Mouse (Mus musculus) cerebellum, adult 9-10 months (tissue): ENCODE data around the gene Ankrd33b.

Experiments used
- DNase-seq: peaks from one replicate; pipeline ENCODE4 v3.0.0; 2022

The Ankrd33b gene

DNA sequence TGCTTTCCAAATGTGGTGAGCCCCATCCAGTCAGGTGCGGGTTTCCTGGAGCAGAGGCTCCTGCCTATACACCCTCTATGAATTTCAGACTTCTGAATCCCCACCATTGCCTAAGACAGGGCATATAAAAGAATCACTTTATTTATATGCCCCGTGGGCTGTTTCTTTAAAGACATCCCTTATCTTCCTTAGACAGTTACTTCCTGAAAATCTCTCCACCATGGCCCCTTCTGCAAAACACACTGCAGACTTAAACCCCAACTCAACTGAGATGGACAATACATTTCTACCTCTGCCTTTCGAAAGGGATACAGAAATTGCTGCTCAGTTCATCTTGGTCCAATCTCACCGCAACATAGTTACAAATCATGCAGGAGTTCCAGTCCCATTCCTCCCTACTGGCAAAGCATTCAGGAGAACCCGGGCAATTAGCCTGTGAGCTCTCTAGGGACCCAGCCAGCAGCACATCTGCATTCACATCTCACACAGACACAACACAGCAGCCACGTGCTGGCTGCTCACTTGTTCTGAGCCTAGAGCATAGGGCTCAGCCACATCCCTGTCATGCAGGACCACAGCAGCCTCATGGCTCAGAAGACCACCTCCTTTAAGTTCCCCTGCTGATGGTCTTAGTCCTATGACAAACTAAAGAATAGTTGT lies 68.1 kb downstream of the Ankrd33b start:
- DNase-seq = no peak

DNA sequence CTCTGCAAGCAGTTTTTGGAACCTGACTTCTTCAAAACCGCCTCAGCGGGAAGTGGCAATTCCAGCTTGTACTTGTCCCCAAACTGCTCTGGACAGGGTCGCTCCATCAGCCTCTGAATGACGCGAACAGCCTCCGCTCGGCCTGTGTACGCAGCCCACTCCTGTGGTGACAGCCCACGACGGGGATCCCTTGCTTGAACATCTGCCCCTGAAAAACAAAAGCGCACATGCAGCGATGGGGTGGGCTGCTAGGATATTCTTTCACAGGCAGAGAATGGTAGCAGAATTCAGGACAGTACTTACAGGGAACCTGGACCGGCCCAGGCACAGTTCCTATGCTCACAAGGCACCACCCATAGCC lies 69.8 kb downstream of the Ankrd33b start:
- DNase-seq = no peak

DNA sequence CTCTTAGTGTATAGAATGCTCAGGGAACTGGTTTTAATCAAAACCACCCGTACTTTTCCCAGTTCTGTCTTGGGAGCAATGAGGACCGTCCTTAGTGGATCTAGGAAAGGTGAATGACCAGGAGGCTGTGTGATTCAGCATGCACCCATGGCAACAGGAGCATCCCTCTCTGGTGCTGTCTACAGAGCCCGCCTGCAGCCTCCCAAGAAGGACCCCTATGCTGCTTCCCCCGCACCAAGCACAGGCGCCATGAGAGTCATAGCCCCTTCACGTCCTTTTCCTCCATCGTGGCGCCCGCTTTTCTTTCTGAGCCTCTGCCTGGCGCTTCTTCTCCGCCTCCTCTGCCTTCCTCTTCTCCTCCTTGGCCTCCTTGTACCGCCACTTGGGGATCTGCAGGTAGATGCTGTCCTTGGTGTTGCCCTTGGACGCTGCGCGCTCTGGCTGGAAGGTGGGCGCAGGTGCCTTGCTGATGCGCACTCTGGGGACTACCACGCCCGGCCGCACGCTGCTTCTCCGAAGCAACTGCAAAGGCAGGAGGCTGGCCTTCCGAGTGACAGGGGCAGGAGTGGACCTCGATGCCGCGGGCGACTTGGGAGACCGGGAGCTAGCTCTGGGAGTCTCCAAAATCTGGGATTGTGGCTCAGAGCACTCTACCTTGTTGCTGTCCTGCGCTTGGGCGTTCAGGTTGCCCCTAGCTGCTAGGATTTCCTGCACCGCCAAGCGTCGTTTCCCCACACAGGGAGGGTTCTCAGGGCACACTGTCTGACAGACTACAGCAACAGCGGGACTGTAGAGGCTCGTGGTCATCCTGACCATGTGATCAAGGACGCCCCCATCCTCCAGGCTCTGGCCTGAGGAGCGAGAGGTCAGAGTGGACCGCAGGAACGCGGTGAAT lies 70.4 kb downstream of the Ankrd33b start:
- DNase-seq = no peak

DNA sequence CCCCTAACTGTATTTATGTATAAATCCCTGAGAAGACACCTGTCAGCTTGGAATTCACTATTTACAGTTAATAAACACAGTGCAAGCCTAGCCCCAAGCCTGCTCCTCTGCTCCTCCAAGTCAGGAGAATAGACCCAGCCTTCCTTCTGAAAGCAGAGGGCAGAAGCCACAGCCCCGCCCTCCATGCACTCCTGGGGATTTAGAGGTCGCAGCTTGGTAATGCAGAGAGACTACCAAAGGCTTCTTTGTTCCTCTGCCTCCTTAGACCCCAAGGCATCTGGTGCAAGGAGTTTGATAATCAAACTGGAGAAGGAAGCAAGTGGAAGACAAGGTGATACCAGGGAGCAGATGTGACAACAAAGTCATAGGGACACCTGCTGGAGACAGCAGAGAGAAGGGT lies 73.2 kb downstream of the Ankrd33b start:
- no peak for DNase-seq

DNA sequence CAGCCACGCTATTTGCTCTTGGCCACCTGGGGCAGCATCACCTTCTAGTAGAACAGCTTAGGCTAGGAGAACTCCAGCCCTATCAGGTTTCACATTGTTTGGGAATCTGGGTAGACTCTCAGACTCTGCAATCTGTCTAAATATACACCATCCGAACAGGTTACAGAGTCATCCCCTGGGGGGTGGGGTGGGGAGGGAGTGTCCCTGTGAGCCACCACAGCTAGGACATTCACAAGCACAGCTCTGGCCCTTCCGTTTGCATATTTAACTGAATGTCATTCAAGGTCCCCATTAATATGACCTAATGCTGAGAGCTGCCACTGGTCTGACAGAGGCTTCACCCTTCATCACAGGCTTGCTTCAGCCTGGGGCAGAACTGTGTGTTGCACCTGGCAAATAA lies 74.9 kb downstream of the Ankrd33b start:
- DNase-seq = no peak

DNA sequence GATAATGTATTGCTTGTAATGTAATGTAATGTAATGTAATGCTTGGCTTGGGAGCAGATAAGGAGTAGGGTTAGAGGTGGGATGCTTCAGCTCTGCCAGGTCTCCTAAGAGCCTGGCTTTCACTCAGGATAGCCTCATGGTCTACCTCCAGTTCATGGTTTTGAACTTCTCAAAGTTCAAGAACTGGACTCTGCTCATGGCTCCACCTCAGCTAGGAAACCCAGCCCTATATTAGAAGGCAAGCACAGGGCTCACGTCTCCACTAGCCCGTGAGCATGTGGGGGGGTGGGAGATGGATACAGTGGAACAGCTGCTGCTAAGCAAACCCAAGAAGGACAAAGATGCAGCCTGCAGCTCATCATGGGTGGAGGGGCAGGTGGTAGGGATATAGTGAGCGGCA lies 81.8 kb downstream of the Ankrd33b start:
- no peak for DNase-seq

DNA sequence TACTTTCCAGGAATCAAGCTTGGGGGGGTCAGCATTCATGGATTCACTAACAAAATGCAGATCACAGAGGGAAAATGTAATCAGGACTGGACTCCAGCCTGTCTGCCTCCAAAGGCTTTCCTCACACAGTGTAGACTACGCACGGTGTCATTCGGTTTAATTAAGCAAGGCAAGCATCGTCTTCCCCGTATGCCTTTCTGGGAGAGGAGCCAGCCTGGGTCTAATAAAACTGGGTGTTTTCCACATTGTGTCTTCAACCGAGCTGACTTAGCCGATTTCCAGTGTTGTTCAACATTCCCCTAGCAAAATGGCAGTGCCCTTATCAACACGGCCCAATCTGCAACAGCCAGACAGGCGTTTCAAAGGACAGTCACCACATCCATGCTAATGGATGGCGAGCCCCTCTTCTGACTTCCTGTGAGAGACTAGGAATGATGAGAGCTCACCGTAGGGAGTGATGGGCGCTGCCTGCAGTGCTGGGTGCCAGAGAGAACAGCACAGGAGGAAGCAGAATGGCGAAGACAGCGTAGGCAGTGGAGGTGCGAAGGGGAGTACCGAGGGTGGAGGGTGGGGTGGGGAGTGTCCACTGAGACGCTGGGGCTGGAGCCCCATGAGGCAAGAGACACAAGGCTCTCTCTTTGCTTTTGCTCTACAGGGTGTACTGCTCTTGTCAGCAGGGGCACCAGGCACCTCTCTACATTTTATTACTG lies 82.4 kb downstream of the Ankrd33b start:
- peak; percentile 36 for DNase-seq

DNA sequence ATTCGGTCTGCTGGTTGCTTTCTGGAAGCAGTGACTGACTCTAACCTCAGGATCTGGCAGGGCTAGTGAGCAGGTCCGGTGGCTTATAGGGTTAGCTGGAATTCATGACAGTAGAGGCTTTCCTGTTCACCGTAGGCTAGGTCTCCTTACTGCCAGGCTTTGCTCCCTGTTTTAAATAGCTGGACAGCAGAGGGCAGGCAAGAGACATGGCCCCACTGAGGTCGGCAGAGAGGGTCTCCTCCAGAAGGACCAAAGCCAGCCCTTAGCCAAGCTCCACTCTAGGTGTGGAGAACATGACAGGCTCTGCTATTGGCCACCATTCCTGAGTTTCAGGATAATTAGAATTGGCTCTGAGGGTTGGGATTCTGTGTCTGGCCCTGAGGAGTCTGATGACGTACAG lies 83.4 kb downstream of the Ankrd33b start:
- no peak for DNase-seq

DNA sequence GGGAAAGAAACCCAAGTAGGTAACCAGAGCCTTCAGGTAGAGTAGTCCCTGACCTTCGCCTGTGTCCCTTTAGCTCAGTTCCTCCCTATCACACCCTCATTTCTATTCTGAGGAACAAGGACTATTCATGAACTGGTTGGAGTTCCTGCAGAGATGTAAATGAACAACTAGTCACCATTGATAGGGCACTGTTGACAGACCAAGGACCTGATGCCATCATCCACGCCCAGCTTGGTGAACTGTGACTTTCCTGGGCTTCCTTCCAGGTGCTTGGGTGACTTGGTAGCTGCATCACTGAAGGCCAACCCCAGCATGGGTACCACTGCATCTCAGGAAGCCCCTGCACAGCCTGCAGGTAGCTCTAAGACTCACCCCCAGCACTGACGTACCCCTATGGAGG lies 85.2 kb downstream of the Ankrd33b start:
- DNase-seq = no peak

DNA sequence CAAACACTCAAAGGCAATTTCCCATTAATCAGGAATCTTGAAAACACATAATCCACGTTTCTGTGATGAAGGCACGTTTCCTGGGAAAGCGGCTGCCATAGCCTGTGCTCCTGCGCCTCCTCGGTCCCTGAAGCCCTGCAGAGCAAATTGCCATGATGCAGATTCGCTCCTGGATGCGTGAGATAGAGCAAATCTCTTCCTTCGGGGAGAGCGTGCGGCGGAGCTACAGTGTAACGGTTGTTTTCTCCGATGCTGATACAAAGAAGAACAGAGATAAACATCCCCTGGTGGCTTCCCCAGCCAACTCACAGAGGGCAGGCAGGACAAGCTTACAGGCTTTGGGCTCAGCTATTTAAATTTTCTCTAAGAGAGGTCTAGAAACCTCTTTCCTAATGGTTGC lies 85.7 kb downstream of the Ankrd33b start:
- DNase-seq = no peak

DNA sequence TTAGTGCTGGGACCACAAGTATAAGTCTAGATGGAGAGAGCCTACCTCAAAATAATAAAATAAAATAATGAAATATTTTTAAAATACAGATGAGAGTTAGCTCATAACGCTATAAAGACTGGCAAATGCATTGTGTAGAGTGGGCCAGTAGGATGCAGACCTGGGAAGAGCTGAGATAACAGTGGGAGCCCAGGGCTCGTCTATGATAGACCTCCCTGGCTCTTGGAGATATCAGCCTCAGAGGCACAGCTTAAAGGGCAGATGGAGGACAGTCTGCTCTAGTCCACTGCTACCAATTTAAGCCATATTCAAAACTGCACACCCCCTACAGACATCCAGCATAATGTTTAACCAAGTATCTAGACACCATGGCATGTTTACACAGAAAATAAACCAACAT lies 86.8 kb downstream of the Ankrd33b start:
- DNase-seq = no peak

DNA sequence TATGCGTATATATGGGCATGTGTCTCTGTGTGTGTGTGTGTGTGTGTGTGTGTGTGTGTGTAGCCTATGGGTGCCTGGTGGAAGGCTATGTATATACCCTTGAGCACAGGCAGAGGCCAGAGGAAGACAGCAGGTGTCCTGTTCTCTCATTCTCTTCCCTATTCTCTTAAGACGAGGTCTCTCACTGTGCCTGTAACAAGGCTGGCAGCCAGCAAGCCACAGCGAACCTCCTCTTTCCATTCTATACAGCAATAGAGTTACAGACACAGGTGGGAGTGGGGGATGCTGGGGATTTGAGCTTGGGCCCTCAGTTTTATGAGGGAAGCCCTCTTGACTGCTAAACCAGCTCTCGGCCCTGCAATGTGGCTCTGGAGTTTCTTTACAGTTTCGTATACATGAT lies 87.5 kb downstream of the Ankrd33b start:
- no peak for DNase-seq

DNA sequence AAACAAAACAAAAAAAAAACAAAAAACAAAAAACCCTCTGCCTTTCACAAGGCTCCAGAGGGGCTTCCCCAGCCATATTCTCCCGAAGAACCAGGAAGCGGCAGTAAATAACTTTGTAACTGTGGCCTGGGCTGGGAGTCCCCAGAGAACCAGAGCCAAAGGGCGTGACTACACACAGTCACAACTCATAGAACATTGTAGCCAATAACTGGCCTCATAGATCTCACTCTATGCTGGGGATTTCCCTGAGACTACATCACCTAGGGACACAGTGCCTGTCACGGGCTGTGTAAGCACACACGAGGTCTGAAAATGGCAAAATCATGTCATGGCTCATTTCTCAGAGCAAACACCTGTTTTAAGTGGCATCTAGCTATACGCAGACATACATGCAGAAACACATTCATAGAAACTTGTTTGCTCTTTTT lies 87.9 kb downstream of the Ankrd33b start:
- DNase-seq = no peak

DNA sequence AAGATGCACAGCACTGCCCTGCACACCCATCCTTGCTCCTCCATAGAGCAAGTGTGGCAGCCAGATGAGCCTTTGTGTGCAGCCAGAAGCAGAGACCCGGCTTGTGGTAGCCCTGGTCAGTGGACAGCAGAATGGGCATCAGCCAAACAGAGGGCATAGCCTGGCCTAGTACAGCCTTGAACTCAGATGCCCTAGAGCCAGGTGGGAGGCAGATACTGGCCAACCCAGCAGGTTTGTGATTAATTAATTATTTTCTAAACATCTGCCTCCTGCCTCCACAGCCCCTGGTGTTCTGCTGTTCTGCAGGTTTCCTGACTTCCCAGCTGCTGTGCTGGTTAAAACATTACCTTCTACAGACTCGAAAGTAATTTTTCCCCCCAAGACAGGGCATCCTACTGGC lies 88.4 kb downstream of the Ankrd33b start:
- DNase-seq = no peak

DNA sequence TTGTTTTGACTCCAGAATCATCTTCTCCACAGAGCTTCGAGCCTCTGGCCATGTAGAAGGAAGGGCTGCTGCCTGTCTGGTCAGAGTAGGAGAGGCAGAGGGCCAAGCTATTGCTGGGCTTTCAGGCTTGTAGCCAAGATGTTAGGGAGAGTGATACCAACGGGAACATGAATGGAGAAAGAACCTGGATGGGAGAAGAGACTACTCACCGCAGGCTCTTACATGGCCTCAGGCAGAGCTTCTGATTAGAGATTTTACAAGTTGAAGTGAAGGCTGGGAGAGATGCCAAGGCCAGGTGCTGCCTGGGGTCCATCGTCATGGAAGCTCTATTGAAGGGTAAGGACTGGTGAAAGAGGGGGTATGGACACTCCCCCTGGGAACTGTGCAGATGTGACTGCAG lies 89.4 kb downstream of the Ankrd33b start:
- no peak for DNase-seq

DNA sequence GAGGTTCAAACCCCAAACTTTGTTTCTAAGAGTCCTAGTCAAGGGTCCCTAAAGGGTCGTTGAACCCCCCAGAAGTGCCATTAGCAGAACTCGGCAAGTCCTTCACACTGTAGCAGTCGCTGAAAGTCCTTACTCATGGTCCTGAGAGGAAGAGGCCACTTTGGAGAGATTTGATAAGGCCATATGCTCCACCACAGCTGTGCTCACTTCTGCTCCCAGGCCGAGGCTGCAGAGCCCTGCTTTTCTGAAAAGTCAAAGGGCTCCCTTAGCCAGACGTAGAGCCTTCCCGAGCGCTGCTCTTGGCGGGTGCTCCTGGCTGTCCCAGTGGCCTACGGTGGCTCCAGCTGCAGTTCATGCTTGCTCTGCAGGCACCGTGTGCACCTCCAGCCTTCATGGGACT lies 94.0 kb downstream of the Ankrd33b start:
- DNase-seq = no peak

DNA sequence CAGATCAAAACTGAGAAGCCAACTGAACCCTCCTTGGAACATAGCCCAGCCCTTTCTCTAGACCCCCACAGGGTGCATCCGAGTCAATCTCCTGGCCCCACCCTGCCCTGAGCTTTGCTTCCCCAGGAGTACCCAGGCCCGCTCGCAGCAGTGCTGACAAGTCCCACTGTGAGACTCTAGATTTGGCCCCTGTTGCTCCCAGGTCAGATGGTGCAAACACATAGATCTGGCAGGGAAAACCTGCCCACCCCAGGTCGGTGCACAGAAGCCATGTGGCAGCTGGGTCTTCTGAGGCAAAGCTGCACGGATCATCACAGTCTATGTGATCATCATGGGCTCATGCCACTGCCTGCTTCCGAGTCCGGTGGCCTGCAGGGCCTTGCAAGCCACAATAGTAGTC lies 94.8 kb downstream of the Ankrd33b start:
- DNase-seq = no peak

DNA sequence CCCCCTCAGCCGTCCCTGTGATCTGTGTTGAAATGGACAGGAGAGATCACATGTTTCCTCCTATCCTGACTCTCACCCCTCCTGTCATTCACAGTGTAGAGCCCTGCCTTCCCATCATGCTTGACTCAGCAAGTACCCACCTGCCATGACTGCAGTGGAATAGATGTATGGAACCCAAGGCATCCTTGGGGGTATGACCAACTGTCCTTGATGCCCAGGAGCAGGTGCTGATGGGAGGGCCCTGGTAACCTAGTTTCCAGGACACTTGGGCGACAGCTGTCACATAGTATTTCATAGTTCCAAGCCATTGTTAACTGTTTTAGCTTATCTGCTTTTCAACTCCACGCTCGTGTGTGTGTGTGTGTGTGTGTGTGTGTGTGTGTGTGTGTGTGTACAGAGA lies 98.0 kb downstream of the Ankrd33b start:
- no peak for DNase-seq

DNA sequence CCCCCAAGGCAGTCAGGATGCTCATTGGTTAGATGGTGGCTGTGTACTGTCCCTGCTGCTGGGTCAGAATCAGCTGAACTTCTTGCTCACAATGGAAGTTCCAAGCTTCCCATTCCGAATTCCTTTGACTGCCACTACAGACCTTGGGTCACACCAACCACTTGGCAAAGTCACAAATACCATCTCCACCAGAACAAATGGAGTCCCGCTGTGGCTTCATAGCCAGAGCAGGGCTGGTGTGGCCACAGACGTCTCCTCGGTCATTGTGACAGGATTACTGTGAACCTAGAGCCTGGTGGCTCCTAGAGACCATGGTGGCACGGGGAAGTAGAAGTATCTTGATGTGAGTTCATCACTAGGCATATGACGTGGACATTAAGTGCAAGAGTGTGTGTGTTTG lies 99.4 kb downstream of the Ankrd33b start:
- no peak for DNase-seq

DNA sequence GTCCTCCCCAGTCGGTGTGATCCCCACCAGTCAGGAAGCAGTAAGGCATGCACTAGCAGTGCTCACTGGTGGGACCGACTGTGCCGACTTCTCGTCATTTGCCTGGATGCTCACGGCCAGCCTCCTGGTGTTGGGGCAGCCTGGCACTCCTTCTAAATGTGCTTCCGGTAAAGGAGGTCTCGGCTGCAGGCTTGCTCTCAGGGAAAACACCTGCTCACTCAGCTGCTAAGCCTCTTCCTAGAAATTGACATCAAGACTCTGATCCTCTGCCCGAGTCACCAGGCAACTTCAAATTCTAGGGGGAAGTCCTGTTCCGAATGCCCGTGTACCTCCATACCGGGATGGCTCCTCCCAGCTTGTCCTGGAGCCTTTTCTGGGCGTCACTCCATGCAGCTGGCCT lies 101.7 kb downstream of the Ankrd33b start:
- DNase-seq = no peak

DNA sequence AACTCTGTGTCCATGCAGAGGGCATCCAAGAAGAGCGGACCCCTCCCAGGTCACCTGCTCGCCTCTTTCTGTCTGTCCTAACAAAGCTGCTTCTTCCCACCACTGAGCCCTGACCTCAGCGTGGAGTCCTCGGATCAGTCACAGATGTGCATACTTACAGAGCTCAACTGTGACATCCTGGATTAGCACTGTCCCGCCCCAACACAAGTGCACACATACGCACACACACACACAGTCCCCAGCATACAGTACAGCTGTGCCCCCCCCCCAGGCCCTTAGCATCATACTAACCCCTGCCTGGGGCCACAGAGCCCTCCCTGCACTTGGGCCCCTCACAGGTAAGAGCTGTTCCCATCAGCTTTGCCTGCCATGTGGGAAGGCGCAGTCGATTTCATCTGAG lies 102.1 kb downstream of the Ankrd33b start:
- DNase-seq = no peak

DNA sequence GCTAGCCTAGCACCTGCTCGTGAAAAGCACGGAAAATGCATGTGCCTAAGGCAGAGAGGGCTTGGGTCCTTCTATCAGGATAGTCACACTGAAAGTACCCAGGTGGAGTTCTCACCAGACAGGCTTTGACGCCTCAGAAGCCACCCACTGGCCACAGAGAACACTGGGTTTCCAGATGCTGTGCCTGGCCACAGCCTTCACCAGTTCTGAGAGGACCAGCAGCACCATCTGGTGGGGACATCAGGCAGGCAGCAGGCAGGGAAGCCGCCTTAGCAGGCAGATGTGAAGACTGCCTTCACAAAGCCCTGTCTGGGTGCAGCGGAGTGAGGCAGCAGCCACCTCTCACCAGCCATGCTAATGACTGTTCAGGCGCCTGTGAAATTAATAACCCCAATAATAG lies 102.7 kb downstream of the Ankrd33b start:
- DNase-seq = peak; percentile 66

DNA sequence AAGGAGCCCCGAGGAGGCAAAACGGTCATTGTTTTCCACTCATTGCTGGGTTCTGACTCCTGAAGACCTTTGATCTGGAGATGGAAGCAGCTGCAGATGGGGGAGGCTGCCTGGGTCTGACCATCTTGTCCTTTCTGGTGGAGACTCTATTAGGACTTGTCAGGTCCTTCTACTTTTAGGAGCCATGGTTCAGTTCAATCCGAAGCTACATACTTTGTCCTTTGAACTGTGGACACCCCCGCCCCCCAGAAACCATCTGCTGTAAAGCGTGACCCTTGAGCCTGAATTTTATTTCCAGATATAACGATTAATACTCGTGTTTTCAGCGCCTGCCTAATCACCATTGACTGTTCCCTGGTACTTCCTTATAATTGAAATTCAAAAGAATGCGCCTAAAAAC lies 105.2 kb downstream of the Ankrd33b start:
- DNase-seq = no peak

DNA sequence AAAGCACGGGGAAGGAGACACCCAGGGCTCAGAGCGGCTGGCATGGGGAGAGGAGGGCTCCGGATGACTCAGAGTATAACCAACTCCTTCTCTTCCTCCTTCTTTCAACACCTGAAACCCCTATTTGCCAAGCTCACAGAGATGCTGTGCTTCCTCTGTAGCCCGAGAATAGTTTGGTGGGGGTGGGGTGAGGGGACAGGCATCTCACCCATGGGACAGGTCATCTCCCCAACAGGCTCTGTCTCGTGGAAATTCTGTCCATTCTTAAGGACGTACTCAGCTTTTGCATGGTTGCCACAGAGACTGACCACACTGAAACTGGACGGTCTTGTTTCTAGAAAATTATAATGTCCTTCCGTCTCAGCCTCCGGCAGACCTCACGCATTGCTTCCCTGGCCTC lies 106.4 kb downstream of the Ankrd33b start:
- no peak for DNase-seq
